Mouse (Mus musculus) neural tube, embryonic 14.5 days (tissue): ENCODE measurements at regions not wholly inside any gene's neighbourhood (a gene's known extent, or its start where the extent isn't known, plus 50 kb on each side); places are given as distances from the start of the nearest gene placed in this dataset.

Experiments used
- ATAC-seq: fragments of 200-750 bp; cut with Nextera tagmentation; 2 replicates; pipeline ENCODE4 v1.8.0; 2017; ENCODE audit warnings: low read depth, mild to moderate bottlenecking, moderate TSS enrichment, moderate library complexity
- H3K27ac ChIP-seq: fragments of 300-500 bp; sonication (generic); 2 replicates; pipeline ENCODE4 v1.5.1; 2014; ENCODE audit warnings: low read depth, mild to moderate bottlenecking, control low read depth, low read length, moderate library complexity, mixed read lengths
- H3K27me3 ChIP-seq: fragments of 300-500 bp; sonication (generic); 2 replicates; pipeline ENCODE4 v1.6.1; 2014; ENCODE audit warnings: low read length; ENCODE audit not compliant: control insufficient read depth, insufficient read depth
- H3K36me3 ChIP-seq: fragments of 300-500 bp; sonication (generic); 2 replicates; pipeline ENCODE4 v1.6.1; 2014; ENCODE audit warnings: low read length, mixed read lengths; ENCODE audit not compliant: control insufficient read depth, insufficient read depth
- H3K4me1 ChIP-seq: fragments of 300-500 bp; sonication (generic); 2 replicates; pipeline ENCODE4 v1.6.1; 2014; ENCODE audit warnings: low read length; ENCODE audit not compliant: control insufficient read depth, insufficient read depth
- H3K4me2 ChIP-seq: fragments of 300-500 bp; sonication (generic); 2 replicates; pipeline ENCODE4 v1.6.1; 2014; ENCODE audit warnings: mild to moderate bottlenecking, low read depth, low read length, control low read depth
- H3K4me3 ChIP-seq: fragments of 300-500 bp; sonication (generic); 2 replicates; pipeline ENCODE4 v1.5.1; 2014; ENCODE audit warnings: low read depth, low read length, control low read depth, mixed read lengths
- H3K9ac ChIP-seq: fragments of 300-500 bp; sonication (generic); replicated peaks from 2 replicates; pipeline ENCODE4 v1.6.1; 2014; ENCODE audit warnings: low read depth, mild to moderate bottlenecking, control low read depth, low read length, mixed read lengths
- H3K9me3 ChIP-seq: fragments of 300-500 bp; sonication (generic); 2 replicates; pipeline ENCODE4 v1.6.1; 2016; ENCODE audit warnings: low read length; ENCODE audit not compliant: control insufficient read depth
- WGBS: fragments of 180-500 bp; shearing (Covaris S2); extraction: QIAGEN DNeasy Blood & Tissue Kit; methylation state at CpG from one replicate; pipeline ENCODE4 v1.1.7; 2014; 5-methylcytosine and 5-hydroxymethylcytosine counted together

DNA sequence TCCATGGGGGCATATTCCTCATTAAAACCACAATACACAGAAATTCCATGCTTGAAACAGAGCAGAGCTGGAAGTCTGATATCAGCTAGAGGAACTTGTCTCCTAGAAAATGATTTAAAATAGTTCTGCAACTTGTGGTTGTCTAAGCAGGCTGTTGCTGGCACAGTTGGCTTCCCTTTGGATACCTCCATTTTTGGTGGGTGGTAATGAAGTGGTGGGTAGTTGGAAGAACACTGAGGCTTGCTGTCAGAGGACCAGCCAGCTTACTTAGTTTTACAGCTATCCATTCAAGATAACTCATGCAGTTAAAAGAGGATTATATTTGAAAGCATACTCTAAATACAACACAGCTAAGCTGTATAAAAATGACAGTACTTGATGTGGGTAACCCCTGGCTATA lies 385.6 kb downstream of the Prdm13 start:
- H3K4me2 ChIP-seq: no peak overlapping the region
- H3K36me3 ChIP-seq: no peaks in the 10 kb centered on the region
- H3K27ac ChIP-seq: no peak overlapping the region
- H3K27me3 ChIP-seq: no peaks in the 10 kb centered on the region
- ATAC-seq: no peak
- no peaks in the 10 kb centered on the region for H3K9me3 ChIP-seq
- H3K4me3 ChIP-seq: no peak overlapping the region
- no peak overlapping the region for H3K9ac ChIP-seq
- no peaks in the 10 kb centered on the region for H3K4me1 ChIP-seq

DNA sequence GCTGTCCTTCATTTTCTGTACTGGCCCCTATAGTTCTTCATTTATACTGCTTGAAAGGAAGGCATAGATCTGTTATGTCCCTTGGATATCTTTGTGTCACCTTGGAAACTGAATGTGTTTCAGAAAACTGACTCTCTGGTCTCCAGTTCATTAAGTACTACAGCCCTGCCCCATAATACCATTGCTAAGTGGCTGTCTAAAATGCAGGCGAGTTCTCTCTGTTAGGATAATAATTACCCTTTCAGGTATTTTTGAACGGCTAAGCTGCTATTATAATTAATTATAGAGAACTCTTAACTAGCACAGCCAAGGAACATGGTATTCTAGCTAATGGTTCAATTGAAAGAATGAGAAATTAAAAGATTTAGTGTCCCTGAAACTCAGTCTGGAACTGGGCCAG lies 418.5 kb downstream of the Prdm13 start:
- Histone ChIP-seq H3K9ac (no peak overlapping the region), H3K27ac (no peak overlapping the region), H3K4me1 (no peaks in the 10 kb centered on the region), H3K9me3 (no peaks in the 10 kb centered on the region), H3K4me3 (no peak overlapping the region), H3K36me3 (no peaks in the 10 kb centered on the region), H3K4me2 (no peak overlapping the region), H3K27me3 (no peaks in the 10 kb centered on the region)
- WGBS: 39% methylated on average over 2 of the region's 2 CpGs
- no peak; the same call in 1 of the 2 replicates for ATAC-seq

DNA sequence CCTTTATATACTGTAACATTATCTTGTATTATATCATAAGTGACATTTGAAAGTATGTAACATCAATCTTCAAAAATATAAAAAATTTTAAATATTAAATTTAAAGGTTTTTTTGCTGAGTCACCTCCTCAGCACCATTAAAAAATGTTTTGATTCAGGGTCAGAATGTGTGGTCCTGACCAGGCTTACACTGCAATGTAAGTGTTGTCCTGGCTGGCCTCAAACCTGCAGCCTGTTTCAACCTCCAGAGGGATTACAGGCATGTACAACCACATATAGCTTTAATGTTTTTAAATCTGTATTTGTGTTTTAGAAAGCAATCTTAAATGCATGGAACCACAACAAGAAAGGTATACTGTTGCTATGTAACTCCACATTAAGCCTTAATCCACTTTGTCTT lies 418.9 kb downstream of the Prdm13 start:
- no peak overlapping the region for H3K27ac ChIP-seq
- no peak for ATAC-seq
- H3K4me3 ChIP-seq: no peak overlapping the region
- no peaks in the 10 kb centered on the region for H3K27me3 ChIP-seq
- no peak overlapping the region for H3K9ac ChIP-seq
- H3K4me1 ChIP-seq: no peaks in the 10 kb centered on the region
- no peak overlapping the region for H3K4me2 ChIP-seq
- no peaks in the 10 kb centered on the region for H3K36me3 ChIP-seq
- H3K9me3 ChIP-seq: no peaks in the 10 kb centered on the region

DNA sequence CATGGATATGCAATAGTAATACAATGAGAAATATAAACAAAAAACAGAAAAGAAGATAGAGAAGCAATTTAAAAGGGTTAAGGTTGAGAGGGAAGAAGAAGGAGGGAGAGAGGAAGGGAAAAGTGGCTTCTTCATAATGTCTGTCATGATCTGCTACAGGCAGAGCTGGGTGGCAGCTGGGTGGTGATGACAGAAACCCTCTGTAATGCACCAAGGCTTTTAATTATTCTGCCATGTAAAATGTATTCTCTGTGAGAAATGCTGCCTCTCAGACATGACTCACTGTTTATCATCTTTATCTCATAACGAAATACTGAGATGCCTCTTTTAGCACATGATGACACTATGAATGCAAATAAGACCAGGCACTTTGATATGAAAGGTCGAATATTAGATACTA lies 435.4 kb downstream of the Prdm13 start:
- Histone ChIP-seq H3K4me3 (no peak overlapping the region), H3K4me2 (no peak overlapping the region), H3K9me3 (no peaks in the 10 kb centered on the region), H3K36me3 (no peaks in the 10 kb centered on the region), H3K27me3 (no peaks in the 10 kb centered on the region), H3K4me1 (no peaks in the 10 kb centered on the region), H3K9ac (no peak overlapping the region), H3K27ac (no peak overlapping the region)
- ATAC-seq: peak; percentile 66; the same call in 1 of the 2 replicates
- WGBS: 60% methylated on average over 2 of the region's 2 CpGs

DNA sequence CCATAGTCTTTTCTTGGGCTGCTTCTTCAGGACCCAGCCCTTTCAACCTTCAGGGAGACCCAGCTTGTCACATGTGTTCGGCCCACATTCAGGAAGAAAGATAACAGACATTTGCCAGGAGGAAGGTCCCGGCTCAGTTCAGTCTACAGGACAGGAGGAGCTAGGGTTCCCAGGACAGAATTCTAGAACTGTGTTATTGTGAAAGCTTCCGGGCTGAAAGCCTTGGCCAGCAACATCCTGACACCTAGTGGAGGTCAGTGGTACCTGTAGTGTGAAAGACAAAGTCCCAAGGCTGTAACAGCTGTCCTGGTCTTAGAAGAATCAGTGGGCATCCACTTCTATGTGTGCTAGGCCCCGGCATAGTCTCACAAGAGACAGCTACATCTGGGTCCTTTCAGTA lies 463.1 kb downstream of the Prdm13 start:
- peak; percentile 92 for ATAC-seq
- no peak overlapping the region for H3K4me2 ChIP-seq
- no peaks in the 10 kb centered on the region for H3K27me3 ChIP-seq
- H3K4me1 ChIP-seq: no peaks in the 10 kb centered on the region
- H3K4me3 ChIP-seq: no peak overlapping the region
- H3K36me3 ChIP-seq: no peaks in the 10 kb centered on the region
- H3K9ac ChIP-seq: no peak overlapping the region
- no peak overlapping the region for H3K27ac ChIP-seq
- H3K9me3 ChIP-seq: no peaks in the 10 kb centered on the region
- WGBS: 41% methylated on average over 4 of the region's 4 CpGs

DNA sequence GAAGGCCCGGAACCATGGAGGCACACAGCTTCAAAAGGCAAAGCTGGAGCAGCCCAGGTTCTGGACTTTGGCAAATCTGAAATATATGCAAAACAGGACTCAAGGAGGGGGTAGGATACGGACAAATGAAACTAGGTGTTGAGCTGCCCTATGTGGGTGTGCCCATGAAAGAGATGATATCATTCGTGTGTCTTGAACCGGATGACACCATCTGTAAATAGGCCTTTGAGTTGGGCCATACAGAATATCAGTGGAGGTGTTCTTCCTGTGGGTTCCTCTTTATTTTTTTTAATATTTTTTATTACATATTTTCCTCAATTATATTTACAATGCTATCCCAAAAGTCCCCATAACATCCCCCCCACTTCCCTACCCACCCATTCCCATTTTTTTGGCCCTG lies 478.1 kb downstream of the Prdm13 start:
- Histone ChIP-seq H3K4me3 (no peak overlapping the region), H3K9ac (no peak overlapping the region), H3K36me3 (no peaks in the 10 kb centered on the region), H3K9me3 (no peaks in the 10 kb centered on the region), H3K27ac (no peak overlapping the region), H3K4me2 (no peak overlapping the region), H3K27me3 (no peaks in the 10 kb centered on the region), H3K4me1 (no peaks in the 10 kb centered on the region)
- WGBS: 98% methylated on average over 4 of the region's 4 CpGs
- ATAC-seq: no peak

DNA sequence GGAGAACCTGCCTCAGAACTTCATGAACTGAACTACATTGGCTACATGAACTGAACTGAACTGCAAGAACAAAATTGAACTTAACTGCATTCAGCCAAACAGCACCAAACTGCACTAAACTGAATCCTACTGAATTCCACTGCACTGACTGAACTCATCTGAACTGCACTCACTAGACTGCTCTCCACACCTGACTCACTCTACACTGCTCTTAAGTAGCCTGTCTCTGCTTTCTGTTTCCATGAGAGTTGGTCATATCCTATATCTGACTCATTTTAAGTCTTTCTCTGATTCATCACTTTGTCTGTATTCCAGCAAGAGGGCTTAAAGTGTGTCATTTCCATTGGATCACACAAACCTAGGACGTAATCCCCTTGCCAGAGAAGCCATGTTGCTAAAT lies 490.1 kb downstream of the Prdm13 start:
- no peak for ATAC-seq
- WGBS: 91% methylated on average over 1 of the region's 1 CpGs
- H3K27ac ChIP-seq: no peak overlapping the region
- H3K4me2 ChIP-seq: no peak overlapping the region
- no peaks in the 10 kb centered on the region for H3K36me3 ChIP-seq
- H3K27me3 ChIP-seq: no peaks in the 10 kb centered on the region
- H3K9ac ChIP-seq: no peak overlapping the region
- H3K4me3 ChIP-seq: no peak overlapping the region
- no peaks in the 10 kb centered on the region for H3K4me1 ChIP-seq
- no peaks in the 10 kb centered on the region for H3K9me3 ChIP-seq

DNA sequence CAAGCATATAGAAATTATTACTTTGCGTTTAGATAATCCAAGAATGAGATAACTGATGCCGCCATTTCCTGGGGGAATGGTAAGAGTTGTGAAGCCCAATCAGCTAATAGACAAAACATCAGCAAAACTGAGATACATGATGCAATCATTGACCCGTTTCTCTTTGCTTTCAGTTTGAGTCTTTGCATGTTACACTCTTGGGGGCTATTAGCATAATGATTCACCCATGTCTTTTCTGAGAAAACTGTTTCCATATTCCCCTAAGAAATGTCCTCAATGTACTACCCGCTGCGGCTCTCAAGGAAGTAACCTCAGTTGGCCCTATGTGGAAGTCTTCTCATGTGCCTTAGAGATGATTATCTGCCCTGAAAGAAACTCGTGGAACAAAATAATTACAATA lies 512.0 kb downstream of the Prdm13 start:
- no peak overlapping the region for H3K9ac ChIP-seq
- no peak for ATAC-seq
- H3K27me3 ChIP-seq: no peaks in the 10 kb centered on the region
- no peak overlapping the region for H3K4me2 ChIP-seq
- no peak overlapping the region for H3K4me3 ChIP-seq
- no peaks in the 10 kb centered on the region for H3K9me3 ChIP-seq
- H3K4me1 ChIP-seq: no peaks in the 10 kb centered on the region
- H3K36me3 ChIP-seq: no peaks in the 10 kb centered on the region
- no peak overlapping the region for H3K27ac ChIP-seq
- WGBS: 81% methylated on average over 6 of the region's 6 CpGs

DNA sequence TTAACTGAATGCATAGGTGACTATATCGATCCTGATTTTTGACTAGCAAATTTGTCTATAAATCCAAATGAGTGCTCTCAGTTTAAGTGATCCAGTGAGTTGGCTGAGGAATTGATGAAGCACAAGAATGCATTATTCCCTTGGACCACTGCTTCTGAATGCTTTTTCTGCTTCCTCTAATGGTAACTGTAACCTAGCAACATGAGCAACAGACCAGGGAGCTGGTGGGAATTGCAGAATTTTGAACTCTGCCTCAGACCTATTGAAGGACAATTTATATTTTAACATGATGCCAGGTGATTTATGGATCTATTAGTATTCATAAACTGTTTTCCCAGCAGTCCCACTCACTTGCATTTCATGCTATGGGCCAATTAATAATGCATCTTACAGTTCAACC lies 512.7 kb downstream of the Prdm13 start:
- no peaks in the 10 kb centered on the region for H3K27me3 ChIP-seq
- 55% methylated on average over 1 of the region's 1 CpGs for WGBS
- ATAC-seq: no peak; the same call in 1 of the 2 replicates

DNA sequence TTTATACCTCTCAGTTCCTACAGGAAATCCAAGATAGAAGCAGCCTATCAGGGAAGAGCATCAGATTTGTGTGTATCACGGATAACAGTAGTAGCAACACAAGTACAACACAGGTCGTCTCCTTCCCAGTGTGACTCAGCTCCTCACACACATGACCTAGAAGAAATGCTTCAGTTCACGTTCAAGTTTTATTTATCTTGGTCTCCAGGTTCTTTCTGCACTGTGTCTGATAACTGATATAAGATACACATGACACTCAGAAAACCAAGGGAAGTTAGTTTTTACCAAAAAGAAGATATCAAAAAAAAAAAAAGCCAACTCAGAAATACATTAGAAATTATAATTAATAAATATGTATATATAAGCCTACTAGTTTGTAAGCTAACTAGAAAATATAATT lies 515.0 kb downstream of the Prdm13 start:
- Histone ChIP-seq H3K4me2 (no peak overlapping the region), H3K4me3 (no peak overlapping the region), H3K9me3 (no peaks in the 10 kb centered on the region), H3K27me3 (no peaks in the 10 kb centered on the region), H3K4me1 (no peaks in the 10 kb centered on the region), H3K36me3 (no peaks in the 10 kb centered on the region), H3K9ac (no peak overlapping the region), H3K27ac (no peak overlapping the region)
- 91% methylated on average over 3 of the region's 3 CpGs for WGBS
- no peak for ATAC-seq

More for the DNA sequence above, 512.7 kb downstream of the Prdm13 start:
- Histone ChIP-seq H3K4me3 (no peak overlapping the region), H3K9ac (no peak overlapping the region), H3K27ac (no peak overlapping the region), H3K36me3 (no peaks in the 10 kb centered on the region), H3K4me2 (no peak overlapping the region), H3K9me3 (no peaks in the 10 kb centered on the region), H3K4me1 (no peaks in the 10 kb centered on the region)
